Mouse (Mus musculus) gastrocnemius, adult 18-20 months (tissue): ENCODE measurements around the gene Ypel2. TPM values are rescaled to one million over a fixed set of nuclear protein-coding genes. Genes with fewer than 3 reads are reported as not detected.
A peak's percentile ranks its signal among the peaks of the same experiment; 100 is the strongest.

Experiments used
- DNase-seq: peaks from one replicate; pipeline ENCODE4 v3.0.0; 2021; ENCODE audit warnings: low spot score
- total RNA-seq, 2 experiments: library from RNA; stranded (reverse); gene quantifications; 2 replicates each; pipeline ENCODE4 v1.2.3; 2021

Gene Ypel2
- total RNA-seq, 2 experiments from 2014 or later = 6.4 to 9.4 TPM

GRCm38 (mm10) chr11:86905261-86905660 lies 88.2 kb downstream of the Ypel2 start:
- DNase-seq = no peak

- no peak for DNase-seq
Measured at GRCm38 (mm10) chr11:86904706-86905105, 88.8 kb downstream of the Ypel2 start.

GRCm38 (mm10) chr11:86898367-86898766 lies 95.1 kb downstream of the Ypel2 start:
- DNase-seq = no peak

- no peak for DNase-seq
Measured at GRCm38 (mm10) chr11:86895567-86895966, 97.9 kb downstream of the Ypel2 start.

DNA sequence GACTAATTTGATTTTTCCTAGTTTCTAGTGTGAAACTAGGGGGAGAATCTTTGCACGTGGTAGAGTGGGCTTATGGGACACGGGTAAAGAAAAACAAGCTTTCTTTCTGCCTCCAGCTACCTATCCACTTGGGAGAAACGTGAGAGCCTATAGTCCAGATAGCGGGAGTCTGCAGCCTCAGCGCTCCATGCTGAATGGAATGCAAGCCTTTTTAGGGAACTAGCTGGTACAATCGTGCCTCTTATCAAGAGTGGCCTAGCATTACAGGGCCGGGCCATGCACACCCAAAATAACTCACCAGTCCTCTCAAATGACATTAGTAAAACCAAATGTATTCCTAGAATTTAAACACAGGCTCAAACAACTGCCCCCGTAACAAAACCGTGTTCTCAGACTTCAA lies 98.4 kb downstream of the Ypel2 start:
- DNase-seq = no peak

- DNase-seq = peak; percentile 85
Measured at GRCm38 (mm10) chr11:86894171-86894577, 99.3 kb downstream of the Ypel2 start.

DNA sequence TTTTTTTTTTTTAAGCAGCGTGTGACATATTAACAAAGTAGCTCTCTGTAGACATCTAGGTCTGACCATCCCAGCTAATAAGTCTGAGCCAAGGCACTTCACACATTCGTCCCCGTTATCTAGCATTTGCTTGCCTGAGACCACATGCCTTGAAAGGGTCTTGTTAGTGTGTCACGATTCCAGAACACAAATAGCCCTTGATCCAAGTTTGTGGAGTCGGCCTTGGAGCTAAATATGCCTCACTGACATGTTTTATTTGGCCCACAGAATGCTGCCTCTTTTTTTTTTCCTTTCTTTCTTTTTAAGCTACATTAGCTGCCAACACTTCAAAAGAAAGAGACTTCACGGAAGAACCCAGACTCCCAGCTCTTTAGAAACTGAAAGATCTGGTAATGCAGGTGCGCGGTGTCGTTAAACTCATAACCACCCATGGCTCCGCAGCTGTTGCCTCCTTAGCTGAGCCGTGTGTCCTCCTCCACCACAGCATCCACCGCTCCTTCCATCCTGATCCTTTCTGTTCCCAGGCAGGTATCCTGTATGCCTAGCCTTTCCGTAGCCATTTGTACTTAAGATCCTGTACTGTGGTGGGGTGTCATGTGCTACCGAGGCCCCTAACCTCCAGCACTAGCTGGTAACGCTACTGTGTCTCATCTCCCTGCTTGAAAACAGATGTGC lies 100.4 kb downstream of the Ypel2 start:
- no peak for DNase-seq

Other genes starting within 250 kb of the Ypel2 start
- 100 to 1,000 TPM; 123 to 132 TPM for gene Cltc, start 236.1 kb downstream of the Ypel2 start, total RNA-seq
- 10 to 100 TPM; 12.4 to 13.6 TPM for gene Dhx40, start 186.0 kb downstream of the Ypel2 start, total RNA-seq
- 1 to 10 TPM; 4.2 to 4.6 TPM for gene Gdpd1, start 80.4 kb upstream of the Ypel2 start, total RNA-seq
- gene Smg8, start 93.1 kb upstream of the Ypel2 start, total RNA-seq = 1 to 10 TPM; 8.0 to 8.6 TPM
- under 1 TPM; 0.16 to 0.17 TPM for gene Prr11, start 115.0 kb upstream of the Ypel2 start, total RNA-seq
- 1 to 10 TPM; 4.6 to 5.3 TPM for gene Ska2, start 115.5 kb upstream of the Ypel2 start, total RNA-seq
- 1 to 10 TPM; 3.4 to 3.9 TPM for gene Trim37, start 133.4 kb upstream of the Ypel2 start, total RNA-seq